Mouse (Mus musculus) skeletal muscle tissue, postnatal 0 days (tissue): ENCODE data around the gene Ripor1. TPM values are rescaled to one million over a fixed set of nuclear protein-coding genes. Genes with fewer than 3 reads are reported as not detected.

Source experiments
- microRNA counts: library from miRNA; unstranded; fragments of <30 nt; microRNA quantifications from one replicate; lab custom pipeline; 2015
- microRNA-seq, 2 experiments: library from miRNA; unstranded; fragments of <30 nt; microRNA quantifications; one replicate each; pipeline ENCODE4; 2016
- polyA plus RNA-seq: library from polyadenylated mRNA; unstranded; fragments of >200 nt; fragmentation: Nextera tagmentation; extraction: Ambion mirVana; gene quantifications from 2 replicates; pipeline ENCODE4 v1.2.1, GENCODE M21; 2015

The Ripor1 gene
- polyA plus RNA-seq, result 15.6 and 18.2 TPM in 2 replicates

GRCm38 (mm10) chr8:105604804-105605381 lies at the start of gene Ripor1:
Gene Ripor1 (plus strand): TSS chr8:105605255.

GRCm38 (mm10) chr8:105565952-105566702 lies 38.9 kb upstream of the Ripor1 start, which contains the start of gene Atp6v0d1:
Gene Atp6v0d1 (minus strand): TSS chr8:105566047.

GRCm38 (mm10) chr8:105636018-105636962 lies 31.2 kb downstream of the Ripor1 start, which contains the start of gene Ctcf:
Gene Ctcf (plus strand): TSS chr8:105636568.

GRCm38 (mm10) chr8:105636963-105637510 lies 32.0 kb downstream of the Ripor1 start, which contains the start of gene Agrp:
Gene Agrp (minus strand): TSS chr8:105637393.

MicroRNAs encoded within 50 kb of the gene (microRNA counts, 519-probe panel; counts per million panel counts)
- 296 counts per million, percentile 58 among the panel's probes with 10 or more counts for microRNA mmu-miR-1966 (lab: Ali Mortazavi, UCI)

Small RNA genes within 50 kb of the gene (microRNA-seq; reads per million reads assigned to microRNA genes)
- gene Mir1966, result 0.20 to 0.21 reads per million in 2 experiments

Other genes with a start within 250 kb of the Ripor1 start
- gene Plekhg4, start 232.0 kb upstream of the Ripor1 start, polyA plus RNA-seq, result 0.12 and 0.18 TPM in 2 replicates
- 0.29 TPM in 1 of 2 replicates, not detected in the other for gene Kctd19, start 191.8 kb upstream of the Ripor1 start, polyA plus RNA-seq
- gene Lrrc36, start 191.7 kb upstream of the Ripor1 start, polyA plus RNA-seq, result 0.94 and 1.2 TPM in 2 replicates
- 630 and 718 TPM in 2 replicates for gene Tppp3, start 133.7 kb upstream of the Ripor1 start, polyA plus RNA-seq
- gene Zdhhc1, start 108.4 kb upstream of the Ripor1 start, polyA plus RNA-seq, result 22.4 and 24.2 TPM in 2 replicates
- 6.9 TPM in 2 replicates for gene Hsd11b2, start 86.5 kb upstream of the Ripor1 start, polyA plus RNA-seq
- 57.6 and 67.5 TPM in 2 replicates for gene Atp6v0d1, start 39.2 kb upstream of the Ripor1 start, polyA plus RNA-seq
- gene Ctcf, start 31.3 kb downstream of the Ripor1 start, polyA plus RNA-seq, result 40.0 and 44.9 TPM in 2 replicates
- gene Agrp, start 32.1 kb downstream of the Ripor1 start, polyA plus RNA-seq, result 0.27 and 0.62 TPM in 2 replicates
- gene Carmil2, start 81.0 kb downstream of the Ripor1 start, polyA plus RNA-seq, result 0.04 and 0.10 TPM in 2 replicates
- 24.6 and 25.1 TPM in 2 replicates for gene Acd, start 95.8 kb downstream of the Ripor1 start, polyA plus RNA-seq
- gene Pard6a, start 95.9 kb downstream of the Ripor1 start, polyA plus RNA-seq, result 11.9 and 12.2 TPM in 2 replicates
- not detected in 2 replicates for gene 4933405L10Rik, start 102.4 kb downstream of the Ripor1 start, polyA plus RNA-seq
- gene Enkd1, start 103.0 kb downstream of the Ripor1 start, polyA plus RNA-seq, result 3.2 and 3.8 TPM in 2 replicates
- 5.0 and 7.8 TPM in 2 replicates for gene Gfod2, start 153.4 kb downstream of the Ripor1 start, polyA plus RNA-seq
- gene Ranbp10, start 222.1 kb downstream of the Ripor1 start, polyA plus RNA-seq, result 9.3 and 9.6 TPM in 2 replicates
- 0.17 and 0.28 TPM in 2 replicates for gene Tsnaxip1, start 222.5 kb downstream of the Ripor1 start, polyA plus RNA-seq
- 9.9 and 12.2 TPM in 2 replicates for gene Cenpt, start 248.0 kb downstream of the Ripor1 start, polyA plus RNA-seq
- 52.0 and 52.7 TPM in 2 replicates for gene Thap11, start 249.9 kb downstream of the Ripor1 start, polyA plus RNA-seq